Mouse (Mus musculus) heart, embryonic 12.5 days (tissue): ENCODE measurements around the gene Bpifa1. TPM values are rescaled to one million over a fixed set of nuclear protein-coding genes. Genes with fewer than 3 reads are reported as not detected.

Experiments used
- polyA plus RNA-seq: library from polyadenylated mRNA; unstranded; fragments of >200 nt; fragmentation: Nextera tagmentation; extraction: Ambion mirVana; gene quantifications from 2 replicates; pipeline ENCODE4 v1.2.1, GENCODE M21; 2016

Gene Bpifa1
- polyA plus RNA-seq, 1 experiment from 2014 or later, result not detected

Other genes starting within 250 kb of the Bpifa1 start
- gene Bpifb6, start 242.5 kb upstream of the Bpifa1 start, polyA plus RNA-seq, result not detected in 2 replicates
- not detected in 2 replicates for gene Bpifb3, start 224.7 kb upstream of the Bpifa1 start, polyA plus RNA-seq
- not detected in 2 replicates for gene Bpifb4, start 204.7 kb upstream of the Bpifa1 start, polyA plus RNA-seq
- gene Bpifa6, start 167.9 kb upstream of the Bpifa1 start, polyA plus RNA-seq, result not detected in 2 replicates
- not detected in 2 replicates for gene Bpifa2, start 134.6 kb upstream of the Bpifa1 start, polyA plus RNA-seq
- not detected in 2 replicates for gene Bpifa3, start 12.5 kb upstream of the Bpifa1 start, polyA plus RNA-seq
- not detected in 2 replicates for gene Bpifa5, start 19.7 kb downstream of the Bpifa1 start, polyA plus RNA-seq
- gene Bpifb1, start 47.9 kb downstream of the Bpifa1 start, polyA plus RNA-seq, result 0.12 and 0.14 TPM in 2 replicates
- 0.14 and 0.33 TPM in 2 replicates for gene Bpifb5, start 80.9 kb downstream of the Bpifa1 start, polyA plus RNA-seq
- gene Bpifb9a, start 115.0 kb downstream of the Bpifa1 start, polyA plus RNA-seq, result 0.29 TPM in 1 of 2 replicates, not detected in the other
- not detected in 2 replicates for gene Bpifb9b, start 164.3 kb downstream of the Bpifa1 start, polyA plus RNA-seq
- gene Cdk5rap1, start 230.1 kb downstream of the Bpifa1 start, polyA plus RNA-seq, result 13.6 and 15.4 TPM in 2 replicates